Mouse (Mus musculus): ENCODE measurements around the gene Smtn.

DNA sequence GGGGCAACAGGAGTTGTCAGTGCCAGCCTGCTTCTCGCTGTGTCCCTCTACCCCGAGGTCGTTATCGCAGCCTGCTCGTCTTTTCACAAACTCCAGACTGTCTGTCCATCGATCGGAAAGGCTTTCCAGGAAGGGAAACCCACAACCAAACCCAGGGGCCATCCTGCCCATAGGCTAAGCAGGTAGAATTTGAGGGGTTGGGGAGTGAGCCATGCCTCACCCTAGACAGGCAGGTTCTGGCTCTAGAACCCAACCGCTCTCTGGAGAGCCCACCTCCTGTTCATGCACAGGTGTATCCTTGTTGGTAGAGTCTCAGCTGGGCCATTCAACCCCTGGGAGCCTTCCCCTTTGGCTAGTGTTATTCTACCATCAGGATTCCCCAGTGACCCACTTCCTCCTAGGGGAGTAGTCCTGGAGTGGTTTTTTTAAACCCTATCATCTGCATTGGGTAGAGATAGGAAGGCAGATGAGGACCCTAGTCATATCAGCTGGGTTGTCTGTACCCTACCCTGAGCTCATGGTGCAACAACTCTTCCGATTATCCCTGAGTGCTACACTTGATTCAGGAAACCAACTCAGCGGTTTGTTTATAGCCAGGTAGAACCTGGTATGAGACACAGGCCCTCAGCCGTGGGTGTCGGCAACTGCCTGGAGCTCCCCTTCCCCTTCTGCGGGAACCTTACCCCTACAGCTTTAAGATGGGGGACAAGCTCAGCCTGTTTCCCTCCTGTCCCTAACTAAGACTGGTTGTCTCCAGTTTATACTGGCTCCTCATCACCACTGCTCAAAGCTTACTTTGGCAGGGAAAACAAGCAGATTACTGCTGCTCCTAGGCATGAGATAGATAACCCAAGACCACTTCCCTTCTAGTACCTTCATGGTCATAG lies 22.3 kb downstream of the Smtn start:
- TF ChIP-seq POLR2A (IDR thresholded peaks at IDR 0.05; ENCODE audit: low read depth, low read length) (no peak), CTCF (IDR thresholded peaks at IDR 0.05; ENCODE audit: extremely low read depth, insufficient read length, insufficient replicate concordance, low read depth, low read length) (no peak)
